Mouse (Mus musculus) kidney, embryonic 14.5 days (tissue): ENCODE data around the gene Nxpe5. TPM values are rescaled to one million over a fixed set of nuclear protein-coding genes. Genes with fewer than 3 reads are reported as not detected.

Source experiments
- ATAC-seq: fragments of 200-750 bp; cut with Nextera tagmentation; 2 replicates; pipeline ENCODE4 v1.8.0; 2017; ENCODE audit warnings: moderate number of reproducible peaks, mild to moderate bottlenecking, moderate TSS enrichment, moderate library complexity; ENCODE audit not compliant: low FRiP score, low TSS enrichment
- H3K27ac ChIP-seq: fragments of 300-500 bp; sonication (generic); 2 replicates; pipeline ENCODE4 v1.5.1; 2014; ENCODE audit warnings: low read depth, mild to moderate bottlenecking, low read length, moderate library complexity, mixed read lengths
- H3K27me3 ChIP-seq: fragments of 300-500 bp; sonication (generic); 2 replicates; pipeline ENCODE4 v1.6.1; 2014; ENCODE audit warnings: mild to moderate bottlenecking, low read length; ENCODE audit not compliant: control insufficient read depth, insufficient read depth
- H3K36me3 ChIP-seq: fragments of 300-500 bp; sonication (generic); 2 replicates; pipeline ENCODE4 v1.6.1; 2014; ENCODE audit warnings: low read length, mixed read lengths; ENCODE audit not compliant: control insufficient read depth, insufficient read depth
- H3K4me1 ChIP-seq: fragments of 300-500 bp; sonication (generic); 2 replicates; pipeline ENCODE4 v1.6.1; 2014; ENCODE audit warnings: low read length, mixed read lengths; ENCODE audit not compliant: control insufficient read depth, insufficient read depth
- H3K4me2 ChIP-seq: fragments of 300-500 bp; sonication (generic); replicated peaks from 2 replicates; pipeline ENCODE4 v1.6.1; 2014; ENCODE audit warnings: low read depth, mild to moderate bottlenecking, low read length
- H3K4me3 ChIP-seq: fragments of 300-500 bp; sonication (generic); 2 replicates; pipeline ENCODE4 v1.5.1; 2014; ENCODE audit warnings: mild to moderate bottlenecking, low read length
- H3K9ac ChIP-seq: fragments of 300-500 bp; sonication (generic); 2 replicates; pipeline ENCODE4 v1.6.1; 2014; ENCODE audit warnings: low read depth, mild to moderate bottlenecking, low read length, moderate library complexity
- H3K9me3 ChIP-seq: fragments of 300-500 bp; sonication (generic); 2 replicates; pipeline ENCODE4 v1.6.1; 2016; ENCODE audit warnings: low read length; ENCODE audit not compliant: control insufficient read depth
- WGBS: fragments of 180-500 bp; shearing (Covaris S2); extraction: QIAGEN DNeasy Blood & Tissue Kit; methylation state at CpG from one replicate; pipeline ENCODE4 v1.1.7; 2014; 5-methylcytosine and 5-hydroxymethylcytosine counted together
- polyA plus RNA-seq: library from polyadenylated mRNA; unstranded; fragments of >200 nt; fragmentation: Nextera tagmentation; extraction: Ambion mirVana; gene quantifications from 2 replicates; pipeline ENCODE4 v1.2.1, GENCODE M21; 2014

The Nxpe5 gene
- polyA plus RNA-seq, 1 experiment from 2014 or later: not detected

DNA sequence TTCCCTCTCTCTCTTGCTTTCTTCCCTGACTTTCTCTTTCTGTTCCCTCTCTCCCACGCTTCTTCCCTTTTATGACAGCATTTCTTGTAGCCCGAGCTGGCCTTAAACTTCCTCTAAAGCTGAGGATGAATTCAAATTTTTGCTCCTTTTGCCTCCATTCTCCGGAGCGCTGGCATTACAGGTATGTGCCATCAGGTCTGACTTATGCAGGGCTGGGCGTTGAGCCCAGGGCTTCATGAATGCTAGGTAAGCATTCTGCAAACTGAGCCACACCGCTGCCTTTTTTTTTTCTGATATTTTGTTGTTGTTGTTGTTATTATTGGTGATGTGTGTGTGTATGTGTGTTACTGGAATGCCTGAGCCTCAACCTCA, 38.5 kb downstream of the Nxpe5 start:
- no peak for ATAC-seq
- Histone ChIP-seq H3K36me3 (peaks cover 29% of the 10 kb centered on the region), H3K9me3 (no peaks in the 10 kb centered on the region), H3K4me1 (peaks cover 11% of the 10 kb centered on the region), H3K27me3 (no peaks in the 10 kb centered on the region), H3K4me3 (peak overlapping the region; percentile 81), H3K4me2 (peak overlapping the region; percentile 87), H3K27ac (no peak overlapping the region), H3K9ac (peak overlapping the region; percentile 86)
- WGBS: 18% methylated on average over 6 of the region's 6 CpGs

DNA sequence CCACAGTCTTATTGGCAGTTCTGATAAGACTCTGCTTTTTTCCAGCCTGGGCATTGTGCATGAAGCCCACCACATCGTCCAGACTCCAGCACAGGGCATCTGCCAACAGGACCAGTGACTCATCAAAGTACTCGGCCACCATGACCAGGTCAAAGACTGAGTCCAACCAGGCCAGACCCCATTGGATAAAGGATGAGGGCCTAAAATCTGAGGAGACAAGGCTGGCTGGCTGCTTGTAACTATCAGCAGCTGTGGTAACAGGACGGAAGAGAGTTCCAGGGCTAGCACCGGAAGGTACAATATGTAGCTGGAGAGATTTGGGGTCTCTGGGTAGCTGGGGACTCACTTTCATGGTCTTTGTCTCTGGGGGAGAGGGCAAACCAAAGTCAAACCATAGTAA, 40.0 kb downstream of the Nxpe5 start:
- no peaks in the 10 kb centered on the region for H3K9me3 ChIP-seq
- H3K4me2 ChIP-seq: no peak overlapping the region
- no peak overlapping the region for H3K9ac ChIP-seq
- WGBS: 92% methylated on average over 4 of the region's 4 CpGs
- no peak overlapping the region for H3K27ac ChIP-seq
- H3K27me3 ChIP-seq: no peaks in the 10 kb centered on the region
- peaks cover 16% of the 10 kb centered on the region for H3K36me3 ChIP-seq
- H3K4me3 ChIP-seq: no peak overlapping the region
- H3K4me1 ChIP-seq: peaks cover 11% of the 10 kb centered on the region
- no peak for ATAC-seq

DNA sequence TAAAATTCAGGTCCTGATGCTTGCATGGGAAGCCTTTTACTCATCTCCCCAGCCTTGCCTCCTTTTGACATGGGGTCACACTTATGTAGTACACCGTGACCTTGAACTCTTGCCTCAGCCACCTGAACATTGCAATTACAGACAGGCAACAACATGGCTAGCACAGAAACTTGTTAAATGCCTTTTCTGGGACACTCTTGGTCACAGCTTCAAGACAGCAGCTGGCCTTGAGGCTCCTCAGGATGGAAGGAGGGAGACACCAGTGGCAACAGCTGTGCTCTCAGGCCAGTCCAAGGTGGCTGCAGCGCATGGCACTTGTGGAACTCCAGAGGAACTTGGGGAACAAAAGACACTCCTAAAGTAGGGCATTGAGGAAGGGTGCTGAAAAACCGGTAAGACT, 41.4 kb downstream of the Nxpe5 start:
- Histone ChIP-seq H3K36me3 (peaks cover 2% of the 10 kb centered on the region; the same call in 1 of the 2 replicates), H3K4me3 (no peak overlapping the region), H3K27ac (no peak overlapping the region), H3K9ac (no peak overlapping the region), H3K9me3 (no peaks in the 10 kb centered on the region), H3K27me3 (no peaks in the 10 kb centered on the region), H3K4me1 (peaks cover 14% of the 10 kb centered on the region), H3K4me2 (no peak overlapping the region)
- no peak for ATAC-seq
- 90% methylated on average over 3 of the region's 3 CpGs for WGBS

DNA sequence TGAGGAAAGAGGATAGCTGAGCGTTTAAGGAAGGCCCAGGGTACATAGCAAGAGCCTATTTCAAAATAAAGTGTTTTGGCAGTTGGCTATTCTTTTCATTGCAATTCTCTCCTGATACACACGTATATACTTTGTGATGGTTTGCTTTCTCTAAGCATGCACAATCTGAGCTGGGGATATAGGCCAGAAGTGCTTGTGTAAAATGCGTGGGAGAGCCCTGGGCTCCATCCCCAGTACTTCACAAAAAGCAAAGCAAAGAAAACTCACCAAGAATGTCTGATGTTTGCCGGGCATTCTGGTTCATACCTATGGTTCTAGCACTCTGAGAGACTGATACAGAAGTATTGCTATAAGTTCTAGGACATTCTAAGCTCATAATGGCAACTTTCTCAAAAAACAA, 43.3 kb downstream of the Nxpe5 start:
- Histone ChIP-seq H3K9me3 (no peaks in the 10 kb centered on the region), H3K4me1 (peaks cover 4% of the 10 kb centered on the region; the same call in 1 of the 2 replicates), H3K36me3 (no peaks in the 10 kb centered on the region; the same call in 1 of the 2 replicates), H3K4me2 (no peak overlapping the region), H3K9ac (no peak overlapping the region), H3K4me3 (no peak overlapping the region), H3K27me3 (no peaks in the 10 kb centered on the region), H3K27ac (no peak overlapping the region)
- ATAC-seq: no peak
- WGBS: 81% methylated on average over 4 of the region's 4 CpGs

DNA sequence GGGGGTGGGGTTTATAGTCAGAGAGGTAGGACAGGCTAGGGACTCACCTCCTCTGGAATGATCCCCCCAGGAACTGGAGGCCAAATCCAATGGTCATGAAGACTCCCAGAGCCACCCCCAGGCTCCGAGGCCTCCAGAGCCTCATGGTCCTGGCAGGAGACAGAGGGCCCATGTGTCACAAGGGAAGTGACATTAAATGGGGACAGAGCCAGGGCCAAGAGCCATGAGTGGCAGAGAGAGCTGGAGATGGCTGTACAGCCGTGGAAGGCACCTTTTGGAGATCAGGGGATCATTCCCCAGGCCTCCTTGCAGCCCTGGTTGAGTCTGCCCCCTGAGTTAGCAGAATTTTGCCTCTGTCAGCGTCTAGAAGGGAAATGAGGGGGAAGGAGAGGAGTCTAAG, 45.5 kb downstream of the Nxpe5 start:
- ATAC-seq: no peak
- Histone ChIP-seq H3K27ac (no peak overlapping the region), H3K9me3 (no peaks in the 10 kb centered on the region), H3K4me1 (peaks cover 18% of the 10 kb centered on the region), H3K36me3 (no peaks in the 10 kb centered on the region; the same call in 1 of the 2 replicates), H3K27me3 (no peaks in the 10 kb centered on the region), H3K9ac (no peak overlapping the region), H3K4me3 (no peak overlapping the region), H3K4me2 (no peak overlapping the region)
- 68% methylated on average over 3 of the region's 3 CpGs for WGBS

DNA sequence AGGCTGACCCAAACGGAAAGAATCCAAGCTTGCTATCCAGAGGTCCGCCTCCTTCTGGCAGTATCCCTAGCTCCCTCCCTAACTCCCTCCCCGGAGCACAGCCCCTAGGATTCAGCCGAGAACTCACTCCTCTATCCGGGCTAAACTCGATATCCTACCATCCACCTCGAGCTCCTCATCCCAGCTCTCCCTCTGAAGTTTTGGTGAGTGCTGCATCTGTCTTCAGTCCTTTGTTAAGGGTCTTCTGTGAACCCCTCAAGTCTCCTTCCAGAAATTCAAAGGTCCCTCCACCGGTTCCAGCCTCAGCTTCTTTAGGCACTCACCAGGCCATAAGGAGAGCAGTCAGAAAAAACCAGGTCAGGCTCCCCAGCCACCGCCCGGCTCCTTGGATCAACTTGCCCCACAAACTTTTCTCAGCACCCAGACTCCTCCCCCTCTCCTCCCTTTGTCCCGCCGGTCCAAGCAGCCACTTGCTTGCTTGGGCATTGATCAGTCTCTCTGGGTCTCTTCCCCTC, 46.8 kb downstream of the Nxpe5 start, which contains the start of gene Gal3st4:
TSS of gene Gal3st4 (minus strand) at position 432 of the 515 bp plus-strand sequence.
- Histone ChIP-seq H3K4me3 (peak within 1 kb of the TSS; percentile 20), H3K9ac (peak within 1 kb of the TSS; percentile 47; the same call in 1 of the 2 replicates), H3K27me3 (no peaks in the 10 kb centered on the region), H3K27ac (peak within 1 kb of the TSS; percentile 69; the same call in 1 of the 2 replicates), H3K4me2 (peak within 1 kb of the TSS; percentile 39), H3K9me3 (no peaks in the 10 kb centered on the region), H3K36me3 (peaks cover 12% of the 10 kb centered on the region), H3K4me1 (peaks cover 21% of the 10 kb centered on the region)
- 2% methylated on average over 12 of the region's 12 CpGs for WGBS
- peak; percentile 51; the same call in 1 of the 2 replicates for ATAC-seq

DNA sequence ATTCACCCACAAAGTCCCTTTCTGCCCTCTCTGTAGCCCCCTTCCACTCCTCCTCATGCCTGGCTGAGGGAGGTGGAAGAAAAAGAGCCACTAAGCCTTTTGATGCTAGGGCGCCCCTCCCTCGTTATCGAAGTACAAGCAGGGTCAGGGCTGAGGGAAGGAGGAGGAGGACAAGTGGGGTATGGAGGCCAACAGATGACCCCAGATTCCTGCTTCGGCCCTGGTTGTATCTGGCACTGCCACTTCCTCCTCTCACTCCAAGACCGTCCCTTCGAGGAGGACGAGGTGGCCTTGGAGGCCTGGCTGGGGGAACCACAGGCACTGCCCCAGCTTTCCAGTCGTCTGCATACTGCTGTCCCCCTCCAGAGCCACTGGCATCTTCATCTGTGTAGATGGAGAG, 48.5 kb downstream of the Nxpe5 start:
- Histone ChIP-seq H3K36me3 (peaks cover 12% of the 10 kb centered on the region), H3K27ac (no peak overlapping the region), H3K4me2 (no peak overlapping the region), H3K9me3 (no peaks in the 10 kb centered on the region), H3K27me3 (no peaks in the 10 kb centered on the region), H3K4me1 (peaks cover 30% of the 10 kb centered on the region), H3K9ac (no peak overlapping the region), H3K4me3 (no peak overlapping the region)
- WGBS: 74% methylated on average over 8 of the region's 8 CpGs
- no peak for ATAC-seq

DNA sequence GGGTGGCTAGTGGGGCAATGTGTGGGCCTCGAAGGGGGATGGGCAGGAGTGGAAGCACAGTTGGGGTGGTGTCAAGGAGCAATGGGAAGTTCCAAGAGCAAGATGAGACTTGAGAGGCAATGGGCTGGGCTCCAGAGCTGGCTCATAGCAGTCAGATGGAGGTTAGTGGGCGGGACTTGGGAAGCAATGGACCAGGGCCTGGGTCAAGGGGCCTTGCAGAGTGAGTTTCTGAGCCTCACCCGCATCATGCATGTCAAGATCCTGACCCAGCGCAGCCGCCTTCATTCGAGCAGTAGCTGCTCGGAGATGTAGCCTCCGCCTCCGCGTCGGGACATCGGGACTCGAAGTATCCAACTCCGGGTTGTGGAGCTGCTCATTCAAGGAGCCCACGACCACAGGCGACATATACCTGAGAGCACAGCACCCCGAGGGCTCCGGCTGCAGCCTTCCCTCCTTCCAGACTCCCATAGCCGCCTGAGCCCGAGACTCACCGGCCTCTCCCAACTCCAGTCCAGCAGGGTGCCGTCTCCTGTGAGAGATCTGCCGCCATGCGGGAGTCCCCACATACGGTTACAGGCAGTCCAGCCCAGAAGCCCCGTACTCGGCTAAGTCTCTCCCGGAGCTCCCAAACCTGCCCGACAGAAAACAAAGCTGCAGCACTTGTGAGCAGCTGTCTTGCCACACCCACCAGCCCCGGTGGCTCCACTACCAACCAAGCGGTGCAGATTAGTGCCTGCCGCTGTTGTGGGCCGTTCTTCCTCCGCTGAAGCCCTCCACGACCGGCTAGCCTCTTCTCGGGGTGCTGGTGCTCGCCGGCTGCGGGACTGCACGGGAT, 49.7 kb downstream of the Nxpe5 start:
- Histone ChIP-seq H3K4me2 (peak overlapping the region; percentile 44), H3K4me3 (peak overlapping the region; percentile 25), H3K9me3 (no peaks in the 10 kb centered on the region), H3K27me3 (no peaks in the 10 kb centered on the region), H3K4me1 (peaks cover 32% of the 10 kb centered on the region), H3K27ac (peak overlapping the region; percentile 62; the same call in 1 of the 2 replicates), H3K36me3 (peaks cover 12% of the 10 kb centered on the region), H3K9ac (peak overlapping the region; percentile 47)
- peak; percentile 22; the same call in 1 of the 2 replicates for ATAC-seq
- WGBS: 12% methylated on average over 41 of the region's 41 CpGs

DNA sequence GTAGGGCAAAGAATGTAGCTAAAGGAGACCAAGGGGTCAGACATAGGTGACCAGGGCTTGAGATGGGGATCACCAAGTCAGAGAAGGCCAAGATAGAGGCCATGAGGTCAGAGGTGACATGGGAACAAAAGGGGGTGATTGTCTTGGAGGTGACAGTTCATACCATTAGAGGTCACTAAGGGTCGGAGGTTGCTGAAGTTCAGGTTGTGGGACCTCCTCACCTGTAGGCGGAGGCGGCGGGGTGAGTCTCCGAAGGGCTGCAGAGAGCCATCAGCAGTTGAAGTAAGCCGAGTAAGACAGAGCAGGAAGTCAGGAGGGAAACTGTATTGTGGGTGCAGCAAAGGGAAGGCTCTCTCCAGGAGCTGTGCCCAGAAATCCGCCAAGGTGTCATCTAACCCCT, 52.3 kb downstream of the Nxpe5 start:
- H3K4me2 ChIP-seq: no peak overlapping the region
- peaks cover 5% of the 10 kb centered on the region; the same call in 1 of the 2 replicates for H3K9me3 ChIP-seq
- peaks cover 12% of the 10 kb centered on the region for H3K36me3 ChIP-seq
- H3K4me3 ChIP-seq: no peak overlapping the region
- WGBS: 88% methylated on average over 7 of the region's 7 CpGs
- no peaks in the 10 kb centered on the region for H3K27me3 ChIP-seq
- H3K4me1 ChIP-seq: peaks cover 29% of the 10 kb centered on the region
- ATAC-seq: no peak
- H3K9ac ChIP-seq: no peak overlapping the region
- H3K27ac ChIP-seq: no peak overlapping the region
